Mouse (Mus musculus) forebrain, embryonic 13.5 days (tissue): ENCODE results near the gene AC109138.7. TPM values are rescaled to one million over a fixed set of nuclear protein-coding genes. Genes with fewer than 3 reads are reported as not detected.

Experiments used
- ATAC-seq: fragments of 200-750 bp; cut with Nextera tagmentation; 2 replicates; pipeline ENCODE4 v1.8.0; 2017
- H3K27ac ChIP-seq: fragments of 300-500 bp; sonication (generic); 2 replicates; pipeline ENCODE4 v1.5.1; 2015; ENCODE audit warnings: inconsistent platforms, mild to moderate bottlenecking, moderate library complexity
- H3K27me3 ChIP-seq: fragments of 300-500 bp; sonication (generic); 2 replicates; pipeline ENCODE4 v1.6.1; 2015; ENCODE audit warnings: mild to moderate bottlenecking, inconsistent platforms
- H3K36me3 ChIP-seq: fragments of 300-500 bp; sonication (generic); 2 replicates; pipeline ENCODE4 v1.6.1; 2015; ENCODE audit warnings: mild to moderate bottlenecking, inconsistent platforms; ENCODE audit not compliant: poor library complexity, severe bottlenecking
- H3K4me1 ChIP-seq: fragments of 300-500 bp; sonication (generic); 2 replicates; pipeline ENCODE4 v1.6.1; 2015; ENCODE audit warnings: inconsistent platforms
- H3K4me2 ChIP-seq: fragments of 300-500 bp; sonication (generic); 2 replicates; pipeline ENCODE4 v1.6.1; 2015; ENCODE audit warnings: inconsistent platforms, mild to moderate bottlenecking, moderate library complexity
- H3K4me3 ChIP-seq: fragments of 300-500 bp; sonication (generic); 2 replicates; pipeline ENCODE4 v1.5.1; 2015; ENCODE audit warnings: mild to moderate bottlenecking, inconsistent platforms
- H3K9ac ChIP-seq: fragments of 300-500 bp; sonication (generic); 2 replicates; pipeline ENCODE4 v1.6.1; 2015; ENCODE audit warnings: mild to moderate bottlenecking, inconsistent platforms
- H3K9me3 ChIP-seq: fragments of 300-500 bp; sonication (generic); replicated peaks from 2 replicates; pipeline ENCODE4 v1.6.1; 2016; ENCODE audit warnings: inconsistent platforms
- WGBS: fragments of 180-500 bp; shearing (Covaris S2); methylation state at CpG from one replicate; pipeline ENCODE4 v1.1.7; 2015; 5-methylcytosine and 5-hydroxymethylcytosine counted together
- microRNA-seq: library from miRNA; unstranded; fragments of <30 nt; microRNA quantifications from one replicate; pipeline ENCODE4, GENCODE M21; 2016
- polyA plus RNA-seq: library from polyadenylated mRNA; unstranded; fragments of >200 nt; fragmentation: Nextera tagmentation; extraction: Ambion mirVana; gene quantifications from 2 replicates; pipeline ENCODE4 v1.2.1, GENCODE M21; 2015

The AC109138.7 gene
- polyA plus RNA-seq, 1 experiment from 2014 or later: not detected

- WGBS: 67% methylated on average over 14 of the region's 14 CpGs
- H3K9ac ChIP-seq: no peak overlapping the region
- H3K27me3 ChIP-seq: peaks cover 15% of the 10 kb centered on the region
- H3K4me2 ChIP-seq: no peak overlapping the region
- no peak overlapping the region for H3K4me3 ChIP-seq
- ATAC-seq: no peak
- no peak overlapping the region for H3K27ac ChIP-seq
- H3K4me1 ChIP-seq: 0 out of 2 replicates have a peak, but pooled peaks cover under 1% of the 10 kb centered on the region
- no peaks in the 10 kb centered on the region for H3K9me3 ChIP-seq
- H3K36me3 ChIP-seq: no peaks in the 10 kb centered on the region
These were observed 49.5 kb downstream of the AC109138.7 start for GRCm38 (mm10) chr19:4263702-4264101.

- no peak overlapping the region for H3K9ac ChIP-seq
- WGBS: 94% methylated on average over 6 of the region's 6 CpGs
- no peak for ATAC-seq
- H3K27ac ChIP-seq: no peak overlapping the region
- no peaks in the 10 kb centered on the region for H3K9me3 ChIP-seq
- peaks cover 21% of the 10 kb centered on the region for H3K27me3 ChIP-seq
- H3K4me3 ChIP-seq: no peak overlapping the region
- peaks cover 6% of the 10 kb centered on the region; the same call in 1 of the 2 replicates for H3K4me1 ChIP-seq
- H3K36me3 ChIP-seq: no peaks in the 10 kb centered on the region
- no peak overlapping the region for H3K4me2 ChIP-seq
These were observed 50.1 kb downstream of the AC109138.7 start for GRCm38 (mm10) chr19:4264171-4264780.

DNA sequence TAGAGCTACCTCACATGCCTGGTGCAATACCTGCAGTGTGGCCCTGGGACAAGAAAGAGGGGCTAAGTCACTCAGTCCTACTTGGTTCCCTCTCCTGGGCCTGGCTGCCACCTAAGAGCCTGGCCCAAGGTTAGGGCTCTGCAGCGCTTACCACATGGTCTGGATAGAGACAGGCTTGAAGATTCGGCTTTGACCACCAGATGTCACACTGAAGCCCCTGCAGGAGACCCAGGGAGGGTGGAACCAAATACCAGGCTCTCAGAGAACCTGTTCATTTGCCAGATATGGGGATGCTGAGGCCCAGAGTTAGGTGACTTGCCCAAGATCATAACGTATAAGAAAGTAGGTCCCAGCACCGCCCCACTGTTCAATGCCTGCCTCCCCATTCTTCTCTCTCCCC is 51.8 kb downstream of the AC109138.7 start:
- no peak overlapping the region for H3K4me2 ChIP-seq
- no peak for ATAC-seq
- no peaks in the 10 kb centered on the region for H3K9me3 ChIP-seq
- peaks cover 36% of the 10 kb centered on the region for H3K27me3 ChIP-seq
- no peak overlapping the region for H3K4me3 ChIP-seq
- H3K27ac ChIP-seq: no peak overlapping the region
- no peak overlapping the region for H3K9ac ChIP-seq
- H3K4me1 ChIP-seq: peaks cover 6% of the 10 kb centered on the region; the same call in 1 of the 2 replicates
- 0 out of 2 replicates have a peak, but pooled peaks cover 7% of the 10 kb centered on the region for H3K36me3 ChIP-seq
- 69% methylated on average over 4 of the region's 4 CpGs for WGBS

GRCm38 (mm10) chr19:4268566-4269361 is 54.6 kb downstream of the AC109138.7 start, which contains the start of gene Ssh3:
TSS of gene Ssh3 (minus strand) at chr19:4269180.
- Histone ChIP-seq H3K36me3 (0 out of 2 replicates have a peak, but pooled peaks cover 11% of the 10 kb centered on the region), H3K27ac (no peak within 1 kb of the TSS), H3K9ac (peak within 1 kb of the TSS; percentile 53), H3K9me3 (no peaks in the 10 kb centered on the region), H3K27me3 (peaks cover 38% of the 10 kb centered on the region), H3K4me1 (peaks cover 6% of the 10 kb centered on the region; the same call in 1 of the 2 replicates), H3K4me3 (peak within 1 kb of the TSS; percentile 36), H3K4me2 (peak within 1 kb of the TSS; percentile 60)
- ATAC-seq: peak; percentile 51; the same call in 1 of the 2 replicates
- 6% methylated on average over 46 of the region's 46 CpGs for WGBS

DNA sequence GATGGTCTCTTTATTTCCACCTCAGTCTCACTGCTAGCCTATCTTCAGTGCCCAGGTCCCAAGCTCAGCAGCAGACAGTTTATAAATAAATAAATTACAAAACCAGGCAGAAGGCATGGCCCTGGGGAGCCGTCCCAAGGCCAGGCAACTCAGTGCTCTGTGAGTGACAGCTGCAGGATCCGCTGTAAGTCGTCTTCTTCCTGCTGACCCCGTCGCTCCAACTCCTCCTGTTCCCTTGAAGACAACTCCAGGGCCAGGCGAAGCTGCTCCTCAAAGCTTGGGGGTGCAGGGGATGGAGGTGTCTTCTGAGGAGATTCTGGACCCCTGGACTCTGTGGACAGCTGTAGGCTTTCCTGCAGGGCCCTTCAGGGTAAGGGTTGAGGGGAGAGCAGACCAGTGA is 56.0 kb downstream of the AC109138.7 start:
- Histone ChIP-seq H3K27me3 (peaks cover 38% of the 10 kb centered on the region), H3K36me3 (0 out of 2 replicates have a peak, but pooled peaks cover 11% of the 10 kb centered on the region), H3K27ac (no peak overlapping the region), H3K4me3 (no peak overlapping the region), H3K4me1 (peaks cover 6% of the 10 kb centered on the region; the same call in 1 of the 2 replicates), H3K4me2 (no peak overlapping the region), H3K9ac (no peak overlapping the region), H3K9me3 (no peaks in the 10 kb centered on the region)
- WGBS: 79% methylated on average over 6 of the region's 6 CpGs
- no peak for ATAC-seq

DNA sequence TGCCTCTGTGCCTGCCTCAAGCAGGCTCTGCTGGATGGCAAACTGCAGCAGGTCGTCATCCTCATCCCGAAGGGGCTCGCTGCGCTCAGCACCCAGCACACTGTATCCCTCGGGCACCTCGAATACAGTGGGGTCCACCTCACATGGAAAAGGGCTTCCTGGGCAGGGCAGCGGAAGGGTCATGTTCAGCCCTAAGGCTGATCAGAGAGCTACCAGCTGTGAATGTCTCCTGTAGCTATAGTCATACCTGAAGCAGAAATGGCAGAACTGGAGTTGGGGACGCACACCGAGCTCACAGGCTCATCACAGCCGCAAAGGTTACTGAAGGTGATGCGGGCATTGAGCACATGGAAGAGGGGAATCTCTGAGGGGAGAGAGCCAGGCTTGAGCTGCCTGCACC is 56.8 kb downstream of the AC109138.7 start:
- Histone ChIP-seq H3K9ac (no peak overlapping the region), H3K27ac (no peak overlapping the region), H3K9me3 (no peaks in the 10 kb centered on the region; the same call in 1 of the 2 replicates), H3K36me3 (0 out of 2 replicates have a peak, but pooled peaks cover 11% of the 10 kb centered on the region), H3K4me2 (no peak overlapping the region), H3K4me3 (no peak overlapping the region), H3K27me3 (peaks cover 38% of the 10 kb centered on the region), H3K4me1 (peaks cover 6% of the 10 kb centered on the region; the same call in 1 of the 2 replicates)
- ATAC-seq: no peak
- WGBS: 93% methylated on average over 11 of the region's 11 CpGs

- WGBS: 95% methylated on average over 1 of the region's 1 CpGs
- Histone ChIP-seq H3K4me3 (no peak overlapping the region), H3K9ac (no peak overlapping the region), H3K27me3 (no peaks in the 10 kb centered on the region), H3K4me1 (peaks cover 22% of the 10 kb centered on the region), H3K27ac (no peak overlapping the region), H3K9me3 (no peaks in the 10 kb centered on the region; the same call in 1 of the 2 replicates), H3K36me3 (peaks cover 12% of the 10 kb centered on the region), H3K4me2 (no peak overlapping the region)
- ATAC-seq: no peak
These were observed 65.3 kb downstream of the AC109138.7 start for GRCm38 (mm10) chr19:4279487-4279886.

DNA sequence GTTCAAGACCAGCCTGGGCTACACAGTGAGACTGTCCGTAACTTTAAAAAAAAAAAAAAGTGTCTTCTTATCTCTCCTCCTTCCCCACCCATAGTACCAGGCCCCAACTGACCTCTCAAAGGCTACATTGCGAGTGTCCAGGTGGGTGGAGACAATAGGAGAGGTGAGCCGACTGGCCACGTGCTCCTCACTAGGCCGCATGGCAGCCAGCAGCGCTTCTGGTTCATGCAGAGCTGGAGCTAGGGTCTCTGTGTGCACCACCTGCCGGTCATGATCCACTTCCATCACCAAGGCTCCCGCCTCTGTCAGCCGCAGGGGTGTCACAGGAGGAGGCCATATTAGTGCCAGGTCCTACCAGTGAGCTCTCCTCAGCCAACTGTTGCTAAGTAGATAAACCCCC is 66.3 kb downstream of the AC109138.7 start:
- no peaks in the 10 kb centered on the region for H3K27me3 ChIP-seq
- H3K9ac ChIP-seq: no peak overlapping the region
- H3K36me3 ChIP-seq: peaks cover 14% of the 10 kb centered on the region
- H3K4me2 ChIP-seq: no peak overlapping the region
- H3K4me3 ChIP-seq: no peak overlapping the region
- H3K4me1 ChIP-seq: peaks cover 22% of the 10 kb centered on the region
- H3K9me3 ChIP-seq: no peaks in the 10 kb centered on the region; the same call in 1 of the 2 replicates
- WGBS: 94% methylated on average over 9 of the region's 9 CpGs
- H3K27ac ChIP-seq: no peak overlapping the region
- no peak for ATAC-seq

Small RNA genes lying within 50 kb of the gene (microRNA-seq; reads per million reads assigned to microRNA genes)
- not detected for gene Gm26115
- not detected for gene Mir6985

Other genes starting within 250 kb of the AC109138.7 start
- 0.15 TPM in 1 of 2 replicates, not detected in the other for gene Aldh3b2, start 242.0 kb upstream of the AC109138.7 start, polyA plus RNA-seq
- gene Acy3, start 227.8 kb upstream of the AC109138.7 start, polyA plus RNA-seq: 0.68 and 1.4 TPM in 2 replicates
- gene Tbx10, start 221.6 kb upstream of the AC109138.7 start, polyA plus RNA-seq: not detected in 2 replicates
- 25.8 and 28.2 TPM in 2 replicates for gene Nudt8, start 213.8 kb upstream of the AC109138.7 start, polyA plus RNA-seq
- gene Gm49405, start 213.7 kb upstream of the AC109138.7 start, polyA plus RNA-seq: 5.4 and 5.7 TPM in 2 replicates
- 5.5 and 5.7 TPM in 2 replicates for gene Doc2g, start 211.0 kb upstream of the AC109138.7 start, polyA plus RNA-seq
- 202 and 216 TPM in 2 replicates for gene Ndufv1, start 201.6 kb upstream of the AC109138.7 start, polyA plus RNA-seq
- gene Gstp1, start 176.4 kb upstream of the AC109138.7 start, polyA plus RNA-seq: 390 and 392 TPM in 2 replicates
- gene Gstp2, start 168.3 kb upstream of the AC109138.7 start, polyA plus RNA-seq: 1.0 and 2.5 TPM in 2 replicates
- not detected in 2 replicates for gene Gstp3, start 154.8 kb upstream of the AC109138.7 start, polyA plus RNA-seq
- not detected in 2 replicates for gene Cabp2, start 132.8 kb upstream of the AC109138.7 start, polyA plus RNA-seq
- gene Cdk2ap2, start 117.2 kb upstream of the AC109138.7 start, polyA plus RNA-seq: 77.4 and 80.3 TPM in 2 replicates
- gene Pitpnm1, start 114.4 kb upstream of the AC109138.7 start, polyA plus RNA-seq: 21.1 and 32.0 TPM in 2 replicates
- gene Aip, start 88.5 kb upstream of the AC109138.7 start, polyA plus RNA-seq: 73.7 and 75.9 TPM in 2 replicates
- gene Gpr152, start 74.6 kb upstream of the AC109138.7 start, polyA plus RNA-seq: 0.04 TPM in 1 of 2 replicates, not detected in the other
- gene Cabp4, start 70.3 kb upstream of the AC109138.7 start, polyA plus RNA-seq: 0.09 and 0.13 TPM in 2 replicates
- gene Coro1b, start 65.7 kb upstream of the AC109138.7 start, polyA plus RNA-seq: 126 and 144 TPM in 2 replicates
- 0.33 and 0.65 TPM in 2 replicates for gene Ptprcap, start 60.8 kb upstream of the AC109138.7 start, polyA plus RNA-seq
- 56.6 and 61.6 TPM in 2 replicates for gene Rps6kb2, start 51.0 kb upstream of the AC109138.7 start, polyA plus RNA-seq
- gene Carns1, start 38.9 kb upstream of the AC109138.7 start, polyA plus RNA-seq: 2.4 and 2.5 TPM in 2 replicates
- 0.77 and 0.82 TPM in 2 replicates for gene Tbc1d10c, start 23.1 kb upstream of the AC109138.7 start, polyA plus RNA-seq
- 664 and 700 TPM in 2 replicates for gene Ppp1ca, start 22.3 kb upstream of the AC109138.7 start, polyA plus RNA-seq
- 28.9 and 34.7 TPM in 2 replicates for gene Rad9a, start 12.7 kb upstream of the AC109138.7 start, polyA plus RNA-seq
- gene Clcf1, start 119 bp upstream of the AC109138.7 start, polyA plus RNA-seq: 0.63 and 0.76 TPM in 2 replicates
- 13.1 and 14.2 TPM in 2 replicates for gene Pold4, start 17.5 kb downstream of the AC109138.7 start, polyA plus RNA-seq
- gene Ssh3, start 54.8 kb downstream of the AC109138.7 start, polyA plus RNA-seq: 3.6 and 4.8 TPM in 2 replicates
- 14.0 and 15.2 TPM in 2 replicates for gene Ankrd13d, start 68.8 kb downstream of the AC109138.7 start, polyA plus RNA-seq
- 14.4 and 15.6 TPM in 2 replicates for gene Grk2, start 91.9 kb downstream of the AC109138.7 start, polyA plus RNA-seq
- gene Kdm2a, start 183.9 kb downstream of the AC109138.7 start, polyA plus RNA-seq: 38.8 and 43.9 TPM in 2 replicates
- gene Rhod, start 225.1 kb downstream of the AC109138.7 start, polyA plus RNA-seq: 5.5 and 6.6 TPM in 2 replicates